Mouse (Mus musculus): ENCODE data around the gene Creb5.

DNA sequence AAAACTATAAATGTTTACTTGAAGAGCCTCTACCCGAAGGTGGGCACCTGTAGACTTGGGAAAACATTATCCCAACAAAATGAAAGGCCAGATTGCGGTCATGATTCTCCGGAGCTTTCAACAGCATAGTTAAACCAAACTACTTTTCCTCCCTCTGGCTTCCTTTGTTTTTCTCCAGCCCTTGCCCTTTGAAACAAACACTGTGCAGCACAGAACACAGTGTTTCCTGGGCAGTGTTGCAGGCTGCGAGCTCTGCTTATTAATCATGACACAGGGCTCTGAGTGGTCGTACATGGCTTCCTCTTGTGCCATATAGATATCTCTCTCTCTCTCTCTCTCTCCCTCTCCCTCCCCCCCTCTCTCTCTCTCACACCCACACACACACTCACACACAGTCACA lies 206.8 kb downstream of the Creb5 start:
- TF ChIP-seq CTCF (IDR thresholded peaks at IDR 0.05; ENCODE audit: low read depth, low read length), result no peak
- TF ChIP-seq POLR2A (IDR thresholded peaks at IDR 0.05; ENCODE audit: insufficient read depth, low read length), result no peak
- TF ChIP-seq EP300 (IDR thresholded peaks at IDR 0.05; ENCODE audit: insufficient read depth, low read depth, low read length), result no peak

Measured in ES-Bruce4 (cell line).